Mouse (Mus musculus) brain, embryonic 14.5 days (tissue): Measurements from ENCODE around the gene Apoa5.

Experiments
- CTCF ChIP-seq: fragments of 200-500 bp; IDR thresholded peaks from 2 replicates; pipeline ENCODE4 v1.5.1; 2012; ENCODE audit warnings: inconsistent platforms, mild to moderate bottlenecking, moderate library complexity, borderline replicate concordance; ENCODE audit not compliant: insufficient read depth, insufficient read length; ENCODE audit errors: extremely low read depth
- POLR2A ChIP-seq: fragments of 200-500 bp; IDR thresholded peaks from 2 replicates; pipeline ENCODE4 v1.6.1; 2012; ENCODE audit warnings: mild to moderate bottlenecking, inconsistent platforms, borderline replicate concordance; ENCODE audit not compliant: poor library complexity, insufficient read depth, insufficient read length, severe bottlenecking; ENCODE audit errors: extremely low read depth

DNA sequence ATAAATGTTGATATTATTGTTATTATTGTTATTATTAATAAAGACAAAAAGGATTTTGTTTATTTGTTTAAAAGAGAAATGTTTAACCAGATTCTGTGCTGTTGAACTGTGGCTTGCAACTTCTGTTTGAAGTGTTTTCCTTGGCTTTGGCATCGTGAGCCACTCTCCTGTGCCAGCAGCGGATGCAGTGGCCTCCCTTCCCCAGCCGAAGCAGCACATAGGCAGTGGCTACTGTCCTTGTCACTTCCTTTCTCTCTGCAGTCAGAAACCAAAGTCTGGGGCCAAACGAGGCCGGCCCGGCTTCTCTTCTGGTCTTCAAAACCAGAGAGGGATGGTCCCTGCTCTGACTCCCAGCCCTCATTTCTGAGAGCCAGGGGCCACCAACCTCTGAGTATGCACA is 45.3 kb upstream of the Apoa5 start:
- TF ChIP-seq POLR2A (no peak), CTCF (no peak)
